Mouse (Mus musculus) heart, embryonic 12.5 days (tissue): ENCODE data around the gene Zfp91. TPM values are rescaled to one million over a fixed set of nuclear protein-coding genes. Genes with fewer than 3 reads are reported as not detected.

Experiments
- ATAC-seq: fragments of 200-750 bp; cut with Nextera tagmentation; 2 replicates; pipeline ENCODE4 v1.8.0; 2017; ENCODE audit warnings: moderate TSS enrichment, moderate library complexity; ENCODE audit not compliant: insufficient number of reproducible peaks, low FRiP score
- H3K27ac ChIP-seq: fragments of 300-500 bp; sonication (generic); 2 replicates; pipeline ENCODE4 v1.5.1; 2016; ENCODE audit warnings: mild to moderate bottlenecking, moderate library complexity; ENCODE audit not compliant: poor library complexity, severe bottlenecking
- H3K27me3 ChIP-seq: fragments of 300-500 bp; sonication (generic); replicated peaks from 2 replicates; pipeline ENCODE4 v1.6.1; 2016; ENCODE audit warnings: mild to moderate bottlenecking, moderate library complexity
- H3K36me3 ChIP-seq: fragments of 300-500 bp; sonication (generic); 2 replicates; pipeline ENCODE4 v1.6.1; 2016; ENCODE audit warnings: mild to moderate bottlenecking, moderate library complexity
- H3K4me1 ChIP-seq: fragments of 300-500 bp; sonication (generic); replicated peaks from 2 replicates; pipeline ENCODE4 v1.6.1; 2016; ENCODE audit warnings: mild to moderate bottlenecking
- H3K4me2 ChIP-seq: fragments of 300-500 bp; sonication (generic); 2 replicates; pipeline ENCODE4 v1.6.1; 2016; ENCODE audit warnings: mild to moderate bottlenecking, moderate library complexity
- H3K4me3 ChIP-seq: fragments of 300-500 bp; sonication (generic); 2 replicates; pipeline ENCODE4 v1.5.1; 2016; ENCODE audit warnings: mild to moderate bottlenecking
- H3K9ac ChIP-seq: fragments of 300-500 bp; sonication (generic); 2 replicates; pipeline ENCODE4 v1.6.1; 2016; ENCODE audit warnings: mild to moderate bottlenecking, moderate library complexity
- H3K9me3 ChIP-seq: fragments of 300-500 bp; sonication (generic); replicated peaks from 2 replicates; pipeline ENCODE4 v1.6.1; 2016; ENCODE audit warnings: mild to moderate bottlenecking, moderate library complexity
- WGBS: fragments of 180-500 bp; shearing (Covaris S2); methylation state at CpG from one replicate; pipeline ENCODE4 v1.1.7; 2016; 5-methylcytosine and 5-hydroxymethylcytosine counted together
- polyA plus RNA-seq: library from polyadenylated mRNA; unstranded; fragments of >200 nt; fragmentation: Nextera tagmentation; extraction: Ambion mirVana; gene quantifications from 2 replicates; pipeline ENCODE4 v1.2.1, GENCODE M21; 2016

Gene Zfp91
- polyA plus RNA-seq, 1 experiment from 2014 or later = 14.8 TPM

- Histone ChIP-seq H3K4me3 (no peak overlapping the region), H3K27me3 (no peaks in the 10 kb centered on the region), H3K9me3 (no peaks in the 10 kb centered on the region), H3K4me2 (no peak overlapping the region), H3K27ac (no peak overlapping the region), H3K36me3 (no peaks in the 10 kb centered on the region), H3K4me1 (no peaks in the 10 kb centered on the region), H3K9ac (no peak overlapping the region)
- 58% methylated on average over 3 of the region's 3 CpGs for WGBS
- no peak for ATAC-seq
These were observed 9.8 kb upstream of the Zfp91 start for GRCm38 (mm10) chr19:12805730-12806129.

GRCm38 (mm10) chr19:12804237-12804636 lies 8.3 kb upstream of the Zfp91 start:
- ATAC-seq = no peak

GRCm38 (mm10) chr19:12802830-12803229 lies 6.9 kb upstream of the Zfp91 start:
- Histone ChIP-seq H3K36me3 (no peaks in the 10 kb centered on the region), H3K4me3 (no peak overlapping the region), H3K4me1 (no peaks in the 10 kb centered on the region), H3K27ac (no peak overlapping the region), H3K9me3 (no peaks in the 10 kb centered on the region), H3K9ac (no peak overlapping the region), H3K4me2 (no peak overlapping the region), H3K27me3 (no peaks in the 10 kb centered on the region)
- 70% methylated on average over 3 of the region's 3 CpGs for WGBS
- no peak for ATAC-seq

More at GRCm38 (mm10) chr19:12804237-12804636, 8.3 kb upstream of the Zfp91 start:
- Histone ChIP-seq H3K4me3 (no peak overlapping the region), H3K9me3 (no peaks in the 10 kb centered on the region), H3K4me2 (no peak overlapping the region), H3K27me3 (no peaks in the 10 kb centered on the region), H3K36me3 (no peaks in the 10 kb centered on the region), H3K4me1 (no peaks in the 10 kb centered on the region), H3K9ac (no peak overlapping the region), H3K27ac (no peak overlapping the region)
- WGBS = 85% methylated on average over 1 of the region's 1 CpGs

- no peaks in the 10 kb centered on the region for H3K4me1 ChIP-seq
- H3K27ac ChIP-seq = no peak overlapping the region
- H3K4me3 ChIP-seq = no peak overlapping the region
- H3K36me3 ChIP-seq = no peaks in the 10 kb centered on the region
- no peak overlapping the region for H3K4me2 ChIP-seq
- no peaks in the 10 kb centered on the region for H3K27me3 ChIP-seq
- 62% methylated on average over 3 of the region's 3 CpGs for WGBS
- no peak overlapping the region for H3K9ac ChIP-seq
- no peaks in the 10 kb centered on the region for H3K9me3 ChIP-seq
- no peak for ATAC-seq
These were observed 5.1 kb upstream of the Zfp91 start for GRCm38 (mm10) chr19:12801046-12801445.

GRCm38 (mm10) chr19:12800621-12801020 lies 4.7 kb upstream of the Zfp91 start:
- Histone ChIP-seq H3K9me3 (no peaks in the 10 kb centered on the region), H3K4me3 (no peak overlapping the region), H3K36me3 (no peaks in the 10 kb centered on the region), H3K9ac (no peak overlapping the region), H3K27ac (no peak overlapping the region), H3K27me3 (no peaks in the 10 kb centered on the region), H3K4me1 (no peaks in the 10 kb centered on the region), H3K4me2 (no peak overlapping the region)
- 67% methylated on average over 2 of the region's 2 CpGs for WGBS
- no peak for ATAC-seq

- Histone ChIP-seq H3K4me3 (no peak overlapping the region), H3K9me3 (no peaks in the 10 kb centered on the region), H3K27me3 (no peaks in the 10 kb centered on the region), H3K9ac (no peak overlapping the region), H3K4me2 (no peak overlapping the region), H3K4me1 (no peaks in the 10 kb centered on the region), H3K27ac (no peak overlapping the region), H3K36me3 (no peaks in the 10 kb centered on the region)
- ATAC-seq = no peak
- WGBS = 75% methylated on average over 3 of the region's 3 CpGs
These were observed 3.2 kb upstream of the Zfp91 start for GRCm38 (mm10) chr19:12799081-12799480.

GRCm38 (mm10) chr19:12798404-12798803 lies 2.5 kb upstream of the Zfp91 start:
- H3K4me3 ChIP-seq = no peak overlapping the region
- H3K4me2 ChIP-seq = no peak overlapping the region
- H3K9ac ChIP-seq = no peak overlapping the region
- no peak overlapping the region for H3K27ac ChIP-seq
- no peaks in the 10 kb centered on the region for H3K4me1 ChIP-seq
- no peak for ATAC-seq
- no peaks in the 10 kb centered on the region for H3K36me3 ChIP-seq
- no peaks in the 10 kb centered on the region for H3K27me3 ChIP-seq
- 76% methylated on average over 4 of the region's 4 CpGs for WGBS
- H3K9me3 ChIP-seq = no peaks in the 10 kb centered on the region

GRCm38 (mm10) chr19:12797071-12797470 lies 1.1 kb upstream of the Zfp91 start:
- Histone ChIP-seq H3K27me3 (no peaks in the 10 kb centered on the region), H3K36me3 (no peaks in the 10 kb centered on the region), H3K4me3 (peak overlapping the region; percentile 99), H3K27ac (peak overlapping the region; percentile 100), H3K4me2 (peak overlapping the region; percentile 75), H3K4me1 (no peaks in the 10 kb centered on the region), H3K9me3 (no peaks in the 10 kb centered on the region), H3K9ac (peak overlapping the region; percentile 91; the same call in 1 of the 2 replicates)
- ATAC-seq = no peak
- WGBS = 1% methylated on average over 7 of the region's 7 CpGs

- Histone ChIP-seq H3K4me1 (peaks cover 3% of the 10 kb centered on the region), H3K9me3 (no peaks in the 10 kb centered on the region), H3K4me2 (peak overlapping the region; percentile 75), H3K27ac (peak overlapping the region; percentile 100), H3K27me3 (no peaks in the 10 kb centered on the region), H3K9ac (peak overlapping the region; percentile 91), H3K4me3 (peak overlapping the region; percentile 99), H3K36me3 (no peaks in the 10 kb centered on the region)
- under 1% methylated on average over 29 of the region's 29 CpGs for WGBS
- ATAC-seq = no peak
These were observed 504 bp upstream of the Zfp91 start for GRCm38 (mm10) chr19:12796328-12796931.

GRCm38 (mm10) chr19:12795110-12795509 lies 816 bp downstream of the Zfp91 start:
- Histone ChIP-seq H3K4me3 (peak overlapping the region; percentile 99), H3K27ac (peak overlapping the region; percentile 100)
- 0% methylated on average over 36 of the region's 63 CpGs for WGBS

GRCm38 (mm10) chr19:12794056-12795044 lies 1.6 kb downstream of the Zfp91 start:
- ATAC-seq = peak; percentile 81
- Histone ChIP-seq H3K36me3 (no peaks in the 10 kb centered on the region), H3K9me3 (no peaks in the 10 kb centered on the region), H3K27me3 (no peaks in the 10 kb centered on the region), H3K4me2 (peak overlapping the region; percentile 66), H3K9ac (peak overlapping the region; percentile 100), H3K4me1 (peaks cover 3% of the 10 kb centered on the region), H3K27ac (peak overlapping the region; percentile 100), H3K4me3 (peak overlapping the region; percentile 99)
- under 1% methylated on average over 36 of the region's 39 CpGs for WGBS

More at GRCm38 (mm10) chr19:12795110-12795509, 816 bp downstream of the Zfp91 start:
- H3K4me1 ChIP-seq = peaks cover 3% of the 10 kb centered on the region
- no peaks in the 10 kb centered on the region for H3K27me3 ChIP-seq
- H3K9me3 ChIP-seq = no peaks in the 10 kb centered on the region
- peak overlapping the region; percentile 100 for H3K9ac ChIP-seq
- H3K4me2 ChIP-seq = peak overlapping the region; percentile 66
- no peaks in the 10 kb centered on the region for H3K36me3 ChIP-seq
- ATAC-seq = peak; percentile 19; the same call in 1 of the 2 replicates
